Mouse (Mus musculus) embryonic fibroblast, embryonic 13.5 days (primary cell): ENCODE measurements around the gene Rlbp1.

ENCODE experiments used
- CTCF ChIP-seq: IDR thresholded peaks from 2 replicates; pipeline ENCODE4 v1.5.1; 2011; ENCODE audit warnings: mild to moderate bottlenecking, control low read depth, low read length, moderate library complexity, borderline replicate concordance; ENCODE audit not compliant: insufficient read depth
- POLR2A ChIP-seq: IDR thresholded peaks from 2 replicates; pipeline ENCODE4 v1.6.1; 2011; ENCODE audit warnings: low read depth, mild to moderate bottlenecking, control low read depth, low read length, moderate library complexity

- TF ChIP-seq CTCF (no peak), POLR2A (peak; percentile 60)
Measured at GRCm38 (mm10) chr7:79391883-79392649, 5.2 kb upstream of the Rlbp1 start, which contains the start of gene Fanci.
